Mouse (Mus musculus): ENCODE measurements at regions not wholly inside any gene's neighbourhood (a gene's known extent, or its start where the extent isn't known, plus 50 kb on each side); places are given as distances from the start of the nearest gene placed in this dataset.

DNA sequence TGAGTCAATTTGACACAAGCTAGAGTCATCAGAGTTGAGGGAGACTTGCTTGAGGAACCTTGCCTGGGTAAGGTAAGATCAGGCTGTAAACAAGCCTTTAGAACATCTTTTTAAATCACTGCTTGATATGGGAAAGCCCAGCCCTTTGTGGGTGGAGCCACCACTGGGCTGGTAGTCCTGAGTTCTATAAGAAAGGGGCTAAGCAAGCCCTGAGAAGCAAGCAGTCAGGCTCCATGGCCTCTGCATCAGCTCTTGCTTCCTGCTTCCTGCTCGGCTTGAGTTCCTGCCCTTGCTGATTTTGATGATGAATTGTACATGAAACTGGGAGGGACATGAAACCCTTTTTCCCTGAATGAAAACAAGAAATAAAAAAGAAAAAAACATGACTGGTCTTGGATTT is 496.4 kb upstream of the Cdh11 start:
- DNase-seq (ENCODE audit: low spot score) (no peak), ATAC-seq (no peak)
- H3K27ac ChIP-seq, result no peak overlapping the region
- H3K27me3 ChIP-seq (ENCODE audit: insufficient read depth, low read length), result no peaks in the 10 kb centered on the region
- H3K4me3 ChIP-seq (ENCODE audit: low read length), result no peak overlapping the region
- no peaks in the 10 kb centered on the region for H3K4me1 ChIP-seq (ENCODE audit: insufficient read depth, low read length)
- H3K4me2 ChIP-seq (ENCODE audit: low read depth, low read length), result no peak overlapping the region
- no peaks in the 10 kb centered on the region for H3K9me3 ChIP-seq (ENCODE audit: low read length)
- no peaks in the 10 kb centered on the region for H3K36me3 ChIP-seq (ENCODE audit: insufficient read depth, low read length)
- H3K9ac ChIP-seq (replicated peaks; ENCODE audit: low read length), result no peak overlapping the region
- TF ChIP-seq CTCF (IDR thresholded peaks at IDR 0.05; ENCODE audit: low read depth), result no peak
- WGBS, result 50% methylated on average over 1 of the region's 1 CpGs

DNA sequence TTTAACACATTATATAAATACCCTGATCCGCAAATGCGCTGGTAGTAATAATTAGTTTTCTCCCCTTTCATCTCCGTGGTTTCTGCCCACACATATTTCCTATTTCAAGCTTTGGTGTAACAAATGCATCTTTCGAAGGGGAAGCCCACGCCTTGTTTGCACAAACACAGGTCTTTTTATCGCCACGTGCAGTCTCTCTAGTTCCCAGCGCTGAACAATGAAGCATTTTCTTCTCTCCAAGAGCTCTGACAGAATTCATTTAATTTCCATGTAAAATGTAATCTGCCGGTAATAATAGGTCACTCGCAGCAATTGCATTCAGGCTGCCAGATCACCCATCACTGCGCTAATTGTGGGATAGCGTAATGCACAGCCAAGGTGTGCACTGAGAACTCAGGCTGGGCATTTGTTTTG is 503.1 kb upstream of the Cdh11 start:
- ATAC-seq (no peak), DNase-seq (ENCODE audit: low spot score) (peak; percentile 30)
- H3K4me2 ChIP-seq (ENCODE audit: low read depth, low read length), result no peak overlapping the region
- H3K36me3 ChIP-seq (ENCODE audit: insufficient read depth, low read length), result no peaks in the 10 kb centered on the region
- 19% methylated on average over 12 of the region's 12 CpGs for WGBS
- no peak overlapping the region for H3K27ac ChIP-seq
- TF ChIP-seq CTCF (IDR thresholded peaks at IDR 0.05; ENCODE audit: low read depth), result no peak
- H3K27me3 ChIP-seq (ENCODE audit: insufficient read depth, low read length), result no peaks in the 10 kb centered on the region
- no peaks in the 10 kb centered on the region for H3K4me1 ChIP-seq (ENCODE audit: insufficient read depth, low read length)
- no peak overlapping the region for H3K4me3 ChIP-seq (ENCODE audit: low read length)
- H3K9me3 ChIP-seq (ENCODE audit: low read length), result no peaks in the 10 kb centered on the region
- no peak overlapping the region for H3K9ac ChIP-seq (replicated peaks; ENCODE audit: low read length)

DNA sequence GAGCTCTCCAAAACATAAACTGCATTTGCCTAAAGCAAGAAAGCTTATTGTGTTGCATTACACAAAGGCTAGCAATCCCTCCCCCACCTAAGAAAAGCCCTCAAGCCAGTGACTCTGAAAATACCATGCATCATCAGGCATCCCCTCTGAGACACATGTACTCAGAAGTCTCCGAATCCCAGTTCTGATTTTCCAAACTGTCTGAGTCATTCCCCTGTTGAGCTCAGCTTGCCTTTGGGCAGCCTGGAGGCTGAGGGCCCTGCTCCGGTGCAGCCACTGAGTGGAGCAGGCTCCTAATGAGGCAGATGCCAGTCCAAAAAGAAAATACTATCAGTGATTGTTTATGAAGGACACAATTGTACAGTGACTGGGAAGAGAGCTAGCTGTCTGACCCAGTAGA is 507.5 kb upstream of the Cdh11 start:
- no peak for DNase-seq (ENCODE audit: low spot score)
- Histone ChIP-seq H3K4me3 (ENCODE audit: low read length) (no peak overlapping the region), H3K27me3 (ENCODE audit: insufficient read depth, low read length) (no peaks in the 10 kb centered on the region), H3K4me2 (ENCODE audit: low read depth, low read length) (no peak overlapping the region), H3K9me3 (ENCODE audit: low read length) (no peaks in the 10 kb centered on the region), H3K36me3 (ENCODE audit: insufficient read depth, low read length) (no peaks in the 10 kb centered on the region), H3K4me1 (ENCODE audit: insufficient read depth, low read length) (no peaks in the 10 kb centered on the region), H3K27ac (no peak overlapping the region), H3K9ac (replicated peaks; ENCODE audit: low read length) (no peak overlapping the region)
- ATAC-seq, result no peak
- TF ChIP-seq CTCF (IDR thresholded peaks at IDR 0.05; ENCODE audit: low read depth), result no peak
- 55% methylated on average over 2 of the region's 2 CpGs for WGBS

DNA sequence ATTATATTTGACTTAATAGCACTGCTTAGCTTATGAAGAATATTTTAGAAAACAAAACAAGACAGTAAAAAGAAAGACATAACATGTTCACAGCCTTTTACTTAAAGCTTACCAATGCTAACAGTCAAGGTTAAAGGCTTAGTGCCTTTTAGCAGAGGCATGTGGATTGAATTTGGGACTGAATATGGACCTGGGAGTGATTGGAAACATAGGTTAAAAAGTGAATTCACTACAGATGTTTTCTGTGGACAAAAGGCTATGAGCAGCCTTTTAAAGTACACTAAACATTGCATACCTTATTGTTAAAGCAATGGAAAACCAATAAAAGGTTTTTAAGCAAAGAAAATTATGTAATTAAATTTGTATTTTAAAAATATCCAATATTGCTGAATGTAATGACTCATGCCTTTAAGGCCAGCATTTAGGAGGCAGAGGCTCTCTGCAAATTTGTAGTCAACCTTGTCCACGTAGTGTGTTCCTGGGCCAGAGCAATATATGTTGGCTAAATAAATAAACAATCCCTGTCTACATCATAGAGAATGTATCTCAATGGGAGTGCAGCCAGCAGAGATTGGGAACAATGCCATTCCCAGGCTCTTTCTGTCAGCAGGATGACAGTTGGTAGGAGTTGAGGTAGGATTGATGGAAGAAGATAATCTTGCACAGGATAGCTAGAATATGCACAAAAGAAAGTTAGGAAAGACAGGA is 521.2 kb upstream of the Cdh11 start:
- ATAC-seq, result no peak
- no peaks in the 10 kb centered on the region for H3K36me3 ChIP-seq (ENCODE audit: insufficient read depth, low read length)
- no peak overlapping the region for H3K9ac ChIP-seq (replicated peaks; ENCODE audit: low read length)
- no peak for TF ChIP-seq CTCF (IDR thresholded peaks at IDR 0.05; ENCODE audit: low read depth)
- H3K4me3 ChIP-seq (ENCODE audit: low read length), result no peak overlapping the region
- WGBS, result 65% methylated on average over 1 of the region's 1 CpGs
- H3K27ac ChIP-seq, result no peak overlapping the region
- no peaks in the 10 kb centered on the region for H3K9me3 ChIP-seq (ENCODE audit: low read length)
- no peaks in the 10 kb centered on the region for H3K27me3 ChIP-seq (ENCODE audit: insufficient read depth, low read length)
- H3K4me1 ChIP-seq (ENCODE audit: insufficient read depth, low read length), result no peaks in the 10 kb centered on the region
- H3K4me2 ChIP-seq (ENCODE audit: low read depth, low read length), result no peak overlapping the region
- no peak for DNase-seq (ENCODE audit: low spot score)

DNA sequence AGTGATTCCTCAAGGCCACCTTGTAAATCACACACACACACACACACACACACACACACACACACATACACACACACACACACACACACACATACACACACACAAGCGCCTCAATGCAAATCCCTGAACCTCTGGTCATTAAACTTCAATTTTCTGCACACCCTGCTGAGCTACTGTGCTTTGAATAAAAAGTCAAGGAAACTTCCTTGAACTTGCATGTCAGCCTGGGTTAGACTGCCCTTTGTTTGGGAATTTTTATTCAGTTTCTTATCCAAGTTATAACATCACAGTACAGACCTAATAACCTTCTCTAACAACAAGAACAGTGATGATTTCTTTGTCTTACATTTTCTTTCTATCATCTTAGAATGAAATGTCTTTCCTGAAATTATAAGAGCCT is 528.1 kb upstream of the Cdh11 start:
- no peak overlapping the region for H3K9ac ChIP-seq (replicated peaks; ENCODE audit: low read length)
- TF ChIP-seq CTCF (IDR thresholded peaks at IDR 0.05; ENCODE audit: low read depth), result no peak
- ATAC-seq (no peak), DNase-seq (ENCODE audit: low spot score) (no peak)
- H3K4me3 ChIP-seq (ENCODE audit: low read length), result no peak overlapping the region
- no peaks in the 10 kb centered on the region for H3K36me3 ChIP-seq (ENCODE audit: insufficient read depth, low read length)
- H3K4me1 ChIP-seq (ENCODE audit: insufficient read depth, low read length), result no peaks in the 10 kb centered on the region
- H3K27me3 ChIP-seq (ENCODE audit: insufficient read depth, low read length), result no peaks in the 10 kb centered on the region
- H3K4me2 ChIP-seq (ENCODE audit: low read depth, low read length), result no peak overlapping the region
- H3K27ac ChIP-seq, result no peak overlapping the region
- 63% methylated on average over 1 of the region's 1 CpGs for WGBS
- H3K9me3 ChIP-seq (ENCODE audit: low read length), result no peaks in the 10 kb centered on the region

DNA sequence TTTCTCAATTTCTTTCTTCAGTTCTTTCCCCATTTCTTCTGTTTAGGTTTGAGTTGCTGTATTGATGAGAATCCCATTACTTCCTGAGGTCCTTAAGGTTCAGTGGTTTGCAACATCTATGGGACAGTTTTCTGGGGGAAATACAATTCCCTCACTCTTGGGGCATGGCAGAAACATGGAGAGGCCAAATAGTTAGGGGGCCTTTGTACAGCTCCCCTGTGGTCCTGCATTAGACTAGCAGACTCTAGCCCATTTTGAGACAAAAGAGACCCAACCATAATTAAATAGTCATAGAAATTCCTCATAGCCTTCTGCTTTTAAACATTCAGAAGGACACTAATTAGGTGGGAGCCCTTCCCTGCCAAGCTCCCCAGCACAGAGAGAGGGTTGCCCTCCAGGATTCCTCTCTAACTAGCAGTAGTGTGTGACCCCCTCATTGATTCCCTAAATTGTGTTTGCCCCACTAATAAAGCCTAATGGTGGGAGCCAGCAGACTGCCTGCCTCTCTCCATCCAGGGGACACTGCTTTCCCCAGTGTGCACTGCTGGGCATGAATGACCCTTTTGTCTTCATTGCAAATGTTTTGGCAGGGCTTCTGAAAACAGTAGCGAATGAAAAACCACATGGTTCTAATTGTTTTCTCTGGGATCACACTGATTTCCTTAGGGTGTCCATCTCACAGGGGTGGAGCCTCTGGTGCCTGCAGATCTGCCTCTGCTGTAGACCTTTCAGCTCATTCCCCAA is 529.0 kb upstream of the Cdh11 start:
- WGBS, result 21% methylated on average over 1 of the region's 1 CpGs
- Histone ChIP-seq H3K4me2 (ENCODE audit: low read depth, low read length) (no peak overlapping the region), H3K27me3 (ENCODE audit: insufficient read depth, low read length) (no peaks in the 10 kb centered on the region), H3K4me3 (ENCODE audit: low read length) (no peak overlapping the region), H3K9me3 (ENCODE audit: low read length) (no peaks in the 10 kb centered on the region), H3K9ac (replicated peaks; ENCODE audit: low read length) (no peak overlapping the region), H3K4me1 (ENCODE audit: insufficient read depth, low read length) (no peaks in the 10 kb centered on the region), H3K36me3 (ENCODE audit: insufficient read depth, low read length) (no peaks in the 10 kb centered on the region), H3K27ac (no peak overlapping the region)
- ATAC-seq (peak; percentile 69), DNase-seq (ENCODE audit: low spot score) (peak; percentile 65)
- no peak for TF ChIP-seq CTCF (IDR thresholded peaks at IDR 0.05; ENCODE audit: low read depth)

DNA sequence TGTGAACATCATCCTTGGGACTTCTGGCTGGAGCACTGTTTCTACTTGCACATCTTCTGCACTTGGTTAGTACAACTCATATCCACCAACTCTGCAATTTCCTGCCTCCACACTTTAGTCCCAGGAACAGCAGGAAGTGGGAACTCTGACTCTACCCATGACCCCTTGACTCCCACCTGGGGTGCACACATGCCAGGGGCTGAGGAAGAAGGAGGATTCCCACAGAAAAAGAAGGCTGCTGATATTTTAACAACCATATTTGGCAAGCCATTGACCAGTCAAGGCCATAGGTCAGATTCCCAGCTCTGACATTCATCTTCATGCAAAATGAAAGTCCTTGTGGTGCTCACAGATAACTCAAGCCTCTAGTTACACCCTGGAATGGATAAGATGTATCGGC is 530.3 kb upstream of the Cdh11 start:
- DNase-seq (ENCODE audit: low spot score) (no peak), ATAC-seq (no peak)
- no peaks in the 10 kb centered on the region for H3K27me3 ChIP-seq (ENCODE audit: insufficient read depth, low read length)
- H3K9me3 ChIP-seq (ENCODE audit: low read length), result no peaks in the 10 kb centered on the region
- TF ChIP-seq CTCF (IDR thresholded peaks at IDR 0.05; ENCODE audit: low read depth), result no peak
- no peak overlapping the region for H3K27ac ChIP-seq
- H3K4me1 ChIP-seq (ENCODE audit: insufficient read depth, low read length), result no peaks in the 10 kb centered on the region
- no peak overlapping the region for H3K4me3 ChIP-seq (ENCODE audit: low read length)
- no peak overlapping the region for H3K9ac ChIP-seq (replicated peaks; ENCODE audit: low read length)
- 90% methylated on average over 1 of the region's 1 CpGs for WGBS
- H3K4me2 ChIP-seq (ENCODE audit: low read depth, low read length), result no peak overlapping the region
- no peaks in the 10 kb centered on the region for H3K36me3 ChIP-seq (ENCODE audit: insufficient read depth, low read length)

Measured in hindbrain, postnatal 0 days (tissue).